Mouse (Mus musculus) megakaryocyte, embryonic 14.5 days (primary cell): ENCODE results near the gene Esyt1.

Experiments
- FLI1 ChIP-seq: IDR thresholded peaks from 2 replicates; pipeline ENCODE4 v1.6.1; 2012; ENCODE audit warnings: low read length, inconsistent platforms, mixed read lengths
- GATA1 ChIP-seq: IDR thresholded peaks from 3 replicates; pipeline ENCODE4 v1.6.1; 2012; ENCODE audit warnings: mixed read lengths, low read length, inconsistent platforms, borderline replicate concordance

DNA sequence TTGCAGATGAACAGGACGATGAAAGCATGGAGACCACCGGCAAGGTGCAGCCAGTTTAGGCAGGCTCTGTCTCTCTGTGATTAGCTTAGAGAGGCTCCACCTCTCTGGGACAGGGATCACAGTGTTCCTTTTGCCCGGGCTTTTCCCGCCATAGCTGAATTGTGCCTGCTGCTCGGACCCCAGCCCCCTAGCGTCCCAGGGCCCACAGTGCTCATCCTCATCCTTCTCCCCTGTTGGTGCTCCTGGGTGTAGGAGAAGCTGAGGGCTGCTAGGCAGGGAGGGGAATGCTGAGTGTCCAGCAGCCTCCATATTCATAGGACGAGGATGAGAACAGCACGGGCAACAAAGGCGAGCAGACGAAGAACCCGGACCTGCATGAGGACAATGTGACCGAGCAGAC, 51.3 kb downstream of the Esyt1 start:
- TF ChIP-seq GATA1 (no peak), FLI1 (no peak)
